Mouse (Mus musculus) heart, embryonic 13.5 days (tissue): ENCODE data around the gene Gm49354. TPM values are rescaled to one million over a fixed set of nuclear protein-coding genes. Genes with fewer than 3 reads are reported as not detected.
A peak's percentile ranks its signal among the peaks of the same experiment; 100 is the strongest.
"Not testable (repeated sequence)": the region's sequence is repeated elsewhere in the genome, so short reads cannot be mapped to it uniquely, and the experiment has no call there.

Experiments used
- ATAC-seq: fragments of 200-750 bp; cut with Nextera tagmentation; 2 replicates; pipeline ENCODE4 v1.8.0; 2017; ENCODE audit warnings: moderate TSS enrichment; ENCODE audit not compliant: insufficient number of reproducible peaks, low FRiP score, low TSS enrichment; ENCODE audit errors: extremely low read depth
- H3K27ac ChIP-seq: fragments of 300-500 bp; sonication (generic); replicated peaks from 2 replicates; pipeline ENCODE4 v1.5.1; 2015; ENCODE audit warnings: moderate library complexity, mild to moderate bottlenecking, inconsistent platforms
- H3K27me3 ChIP-seq: fragments of 300-500 bp; sonication (generic); replicated peaks from 2 replicates; pipeline ENCODE4 v1.6.1; 2015; ENCODE audit warnings: mild to moderate bottlenecking, inconsistent platforms
- H3K36me3 ChIP-seq: fragments of 300-500 bp; sonication (generic); 2 replicates; pipeline ENCODE4 v1.6.1; 2015; ENCODE audit warnings: mild to moderate bottlenecking, inconsistent platforms
- H3K4me1 ChIP-seq: fragments of 300-500 bp; sonication (generic); 2 replicates; pipeline ENCODE4 v1.6.1; 2015; ENCODE audit warnings: inconsistent platforms
- H3K4me2 ChIP-seq: fragments of 300-500 bp; sonication (generic); 2 replicates; pipeline ENCODE4 v1.6.1; 2015; ENCODE audit warnings: inconsistent platforms, mild to moderate bottlenecking, moderate library complexity
- H3K4me3 ChIP-seq: fragments of 300-500 bp; sonication (generic); 2 replicates; pipeline ENCODE4 v1.5.1; 2015; ENCODE audit warnings: moderate library complexity, mild to moderate bottlenecking, inconsistent platforms
- H3K9ac ChIP-seq: fragments of 300-500 bp; sonication (generic); 2 replicates; pipeline ENCODE4 v1.6.1; 2015; ENCODE audit warnings: inconsistent platforms, mild to moderate bottlenecking, moderate library complexity
- H3K9me3 ChIP-seq: fragments of 300-500 bp; sonication (generic); 2 replicates; pipeline ENCODE4 v1.6.1; 2016; ENCODE audit warnings: inconsistent platforms
- WGBS: fragments of 180-500 bp; shearing (Covaris S2); methylation state at CpG from one replicate; pipeline ENCODE4 v1.1.7; 2015; ENCODE audit warnings: mixed read lengths; 5-methylcytosine and 5-hydroxymethylcytosine counted together
- polyA plus RNA-seq: library from polyadenylated mRNA; unstranded; fragments of >200 nt; fragmentation: Nextera tagmentation; extraction: Ambion mirVana; gene quantifications from 2 replicates; pipeline ENCODE4 v1.2.1, GENCODE M21; 2015

Gm49354 gene
- polyA plus RNA-seq, 1 experiment from 2014 or later, result not detected

- H3K27ac ChIP-seq, result no peak overlapping the region
- H3K9ac ChIP-seq, result no peak overlapping the region
- no peaks in the 10 kb centered on the region for H3K4me1 ChIP-seq
- no peak for ATAC-seq
- H3K4me3 ChIP-seq, result no peak overlapping the region
- peaks cover 99% of the 10 kb centered on the region for H3K36me3 ChIP-seq
- H3K9me3 ChIP-seq, result no peaks in the 10 kb centered on the region
- no peaks in the 10 kb centered on the region for H3K27me3 ChIP-seq
- 88% methylated on average over 9 of the region's 9 CpGs for WGBS
- H3K4me2 ChIP-seq, result no peak overlapping the region
These were observed 14.4 kb upstream of the Gm49354 start for GRCm38 (mm10) chr13:59796466-59796848.

GRCm38 (mm10) chr13:59795807-59796465 is 13.9 kb upstream of the Gm49354 start:
- H3K4me1 ChIP-seq, result no peaks in the 10 kb centered on the region
- H3K9ac ChIP-seq, result no peak overlapping the region
- peaks cover 99% of the 10 kb centered on the region for H3K36me3 ChIP-seq
- 89% methylated on average over 6 of the region's 6 CpGs for WGBS
- no peaks in the 10 kb centered on the region for H3K9me3 ChIP-seq
- no peaks in the 10 kb centered on the region for H3K27me3 ChIP-seq
- ATAC-seq, result no peak; the same call in 1 of the 2 replicates
- no peak overlapping the region for H3K27ac ChIP-seq
- no peak overlapping the region for H3K4me3 ChIP-seq
- H3K4me2 ChIP-seq, result no peak overlapping the region

- 84% methylated on average over 1 of the region's 1 CpGs for WGBS
- H3K4me2 ChIP-seq, result no peak overlapping the region
- H3K9ac ChIP-seq, result no peak overlapping the region
- no peaks in the 10 kb centered on the region for H3K27me3 ChIP-seq
- ATAC-seq, result no peak
- H3K4me1 ChIP-seq, result no peaks in the 10 kb centered on the region
- H3K4me3 ChIP-seq, result no peak overlapping the region
- peaks cover 99% of the 10 kb centered on the region for H3K36me3 ChIP-seq
- no peak overlapping the region for H3K27ac ChIP-seq
- no peaks in the 10 kb centered on the region for H3K9me3 ChIP-seq
These were observed 12.7 kb upstream of the Gm49354 start for GRCm38 (mm10) chr13:59794786-59795185.

- not testable (repeated sequence) for H3K4me1 ChIP-seq, H3K9me3 ChIP-seq, ATAC-seq, H3K27ac ChIP-seq, H3K4me2 ChIP-seq, H3K4me3 ChIP-seq, H3K27me3 ChIP-seq, H3K9ac ChIP-seq
- H3K36me3 ChIP-seq, result peaks cover 99% of the 10 kb centered on the region
- 97% methylated on average over 1 of the region's 1 CpGs for WGBS
These were observed 2.2 kb downstream of the Gm49354 start for GRCm38 (mm10) chr13:59779744-59780264.

GRCm38 (mm10) chr13:59779213-59779612 is 2.8 kb downstream of the Gm49354 start:
- WGBS, result 79% methylated on average over 4 of the region's 4 CpGs
- Histone ChIP-seq H3K4me1 (peaks cover 8% of the 10 kb centered on the region), H3K27ac (no peak overlapping the region), H3K36me3 (peaks cover 97% of the 10 kb centered on the region), H3K9me3 (no peaks in the 10 kb centered on the region), H3K27me3 (no peaks in the 10 kb centered on the region), H3K9ac (no peak overlapping the region), H3K4me2 (no peak overlapping the region), H3K4me3 (no peak overlapping the region)
- ATAC-seq, result no peak

- Histone ChIP-seq H3K27me3 (no peaks in the 10 kb centered on the region), H3K4me1 (peaks cover 32% of the 10 kb centered on the region), H3K27ac (peak overlapping the region; percentile 56), H3K9ac (no peak overlapping the region; the same call in 1 of the 2 replicates), H3K36me3 (peaks cover 84% of the 10 kb centered on the region), H3K4me3 (no peak overlapping the region), H3K4me2 (no peak overlapping the region), H3K9me3 (no peaks in the 10 kb centered on the region)
- WGBS, result 66% methylated on average over 3 of the region's 3 CpGs
- ATAC-seq, result no peak
These were observed 6.9 kb downstream of the Gm49354 start for GRCm38 (mm10) chr13:59775168-59775567.

- Histone ChIP-seq H3K9ac (peak overlapping the region; percentile 84), H3K9me3 (no peaks in the 10 kb centered on the region), H3K4me1 (peaks cover 56% of the 10 kb centered on the region), H3K27ac (peak overlapping the region; percentile 99), H3K4me3 (peak overlapping the region; percentile 87; the same call in 1 of the 2 replicates), H3K27me3 (no peaks in the 10 kb centered on the region), H3K36me3 (peaks cover 53% of the 10 kb centered on the region), H3K4me2 (peak overlapping the region; percentile 87)
- WGBS, result 13% methylated on average over 9 of the region's 9 CpGs
- peak; percentile 7; the same call in 1 of the 2 replicates for ATAC-seq
These were observed 10.8 kb downstream of the Gm49354 start for GRCm38 (mm10) chr13:59771257-59771656.

GRCm38 (mm10) chr13:59770847-59771246 is 11.2 kb downstream of the Gm49354 start:
- Histone ChIP-seq H3K4me1 (peaks cover 60% of the 10 kb centered on the region), H3K27me3 (no peaks in the 10 kb centered on the region), H3K9me3 (no peaks in the 10 kb centered on the region), H3K4me2 (peak overlapping the region; percentile 87), H3K27ac (peak overlapping the region; percentile 99), H3K4me3 (peak overlapping the region; percentile 87), H3K36me3 (peaks cover 49% of the 10 kb centered on the region), H3K9ac (peak overlapping the region; percentile 84)
- 25% methylated on average over 9 of the region's 9 CpGs for WGBS
- ATAC-seq, result no peak

- Histone ChIP-seq H3K4me3 (peak overlapping the region; percentile 87), H3K9me3 (no peaks in the 10 kb centered on the region), H3K27me3 (no peaks in the 10 kb centered on the region), H3K36me3 (peaks cover 42% of the 10 kb centered on the region), H3K27ac (peak overlapping the region; percentile 99), H3K9ac (peak overlapping the region; percentile 84), H3K4me2 (peak overlapping the region; percentile 87), H3K4me1 (peaks cover 62% of the 10 kb centered on the region)
- peak; percentile 80 for ATAC-seq
- under 1% methylated on average over 28 of the region's 28 CpGs for WGBS
These were observed 11.9 kb downstream of the Gm49354 start for GRCm38 (mm10) chr13:59770164-59770562.

- Histone ChIP-seq H3K36me3 (peaks cover 36% of the 10 kb centered on the region), H3K9ac (peak within 1 kb of the TSS; percentile 93), H3K27ac (peak within 1 kb of the TSS; percentile 99), H3K4me2 (peak within 1 kb of the TSS; percentile 87), H3K9me3 (no peaks in the 10 kb centered on the region), H3K27me3 (no peaks in the 10 kb centered on the region), H3K4me3 (peak within 1 kb of the TSS; percentile 87), H3K4me1 (peaks cover 57% of the 10 kb centered on the region)
- under 1% methylated on average over 91 of the region's 91 CpGs for WGBS
- peak; percentile 91 for ATAC-seq
These were observed 12.5 kb downstream of the Gm49354 start, which contains the start of gene Isca1 for GRCm38 (mm10) chr13:59769296-59770163. Isca1 (minus strand) TSS chr13:59769810.

GRCm38 (mm10) chr13:59768531-59768930 is 13.5 kb downstream of the Gm49354 start:
- peak overlapping the region; percentile 93 for H3K9ac ChIP-seq
- WGBS, result 14% methylated on average over 13 of the region's 13 CpGs

More at GRCm38 (mm10) chr13:59768531-59768930, 13.5 kb downstream of the Gm49354 start:
- Histone ChIP-seq H3K4me1 (peaks cover 63% of the 10 kb centered on the region), H3K4me3 (peak overlapping the region; percentile 87), H3K27me3 (no peaks in the 10 kb centered on the region), H3K36me3 (peaks cover 32% of the 10 kb centered on the region), H3K27ac (peak overlapping the region; percentile 99), H3K4me2 (peak overlapping the region; percentile 87), H3K9me3 (no peaks in the 10 kb centered on the region)
- no peak for ATAC-seq
